Mouse (Mus musculus): ENCODE results near the gene Bco1. TPM values are rescaled to one million over a fixed set of nuclear protein-coding genes. Genes with fewer than 3 reads are reported as not detected.

Gene Bco1
- polyA plus RNA-seq, 1 experiment from 2014 or later: 0.24 TPM

DNA sequence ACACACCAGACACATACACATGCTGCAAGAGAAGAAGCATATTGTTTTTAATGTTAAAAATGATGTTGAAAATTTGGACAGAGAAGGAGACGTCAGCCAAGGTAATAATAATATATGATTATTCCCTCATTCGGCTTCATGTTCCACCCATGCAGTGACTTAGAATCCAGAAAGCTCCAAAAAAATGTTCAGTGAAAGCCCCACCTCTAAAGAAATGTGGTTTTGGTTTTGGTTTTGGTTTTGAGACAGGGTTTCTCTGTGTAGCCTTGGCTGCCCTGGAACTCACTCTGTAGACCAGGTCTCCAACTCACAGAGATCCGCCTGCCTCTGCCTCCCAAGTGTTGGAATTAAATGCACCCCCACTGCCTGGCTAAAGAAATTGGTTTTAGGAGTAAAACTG, 30.2 kb downstream of the Bco1 start:
- H3K27me3 ChIP-seq: no peaks in the 10 kb centered on the region
- H3K9ac ChIP-seq: no peak overlapping the region
- no peak overlapping the region for H3K4me2 ChIP-seq
- no peak overlapping the region for H3K27ac ChIP-seq
- no peaks in the 10 kb centered on the region for H3K36me3 ChIP-seq (replicated peaks)
- 91% methylated on average over 3 of the region's 3 CpGs for WGBS
- H3K4me3 ChIP-seq (replicated peaks): no peak overlapping the region
- H3K9me3 ChIP-seq: no peaks in the 10 kb centered on the region
- no peaks in the 10 kb centered on the region for H3K4me1 ChIP-seq
- no peak for ATAC-seq (ENCODE audit: low FRiP score)

DNA sequence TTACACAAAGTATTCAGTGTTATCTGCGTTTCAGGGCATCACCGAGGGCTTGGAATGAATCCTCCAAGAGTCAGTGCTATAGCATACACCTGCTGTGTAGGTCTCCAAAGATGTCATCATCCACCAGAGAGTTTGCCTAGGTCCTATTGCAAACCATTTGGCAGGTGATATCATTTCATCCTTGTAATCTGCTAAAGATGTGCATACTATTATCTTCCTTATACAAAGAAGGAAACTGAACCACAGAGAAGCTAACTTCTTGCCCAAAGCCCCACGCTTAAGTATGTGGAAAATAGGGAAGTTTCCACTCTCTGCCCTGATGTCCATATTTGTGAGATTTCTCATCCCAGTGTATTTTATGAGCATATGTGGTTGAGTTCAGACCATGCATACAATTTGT, 30.8 kb downstream of the Bco1 start:
- Histone ChIP-seq H3K4me1 (no peaks in the 10 kb centered on the region), H3K4me2 (no peak overlapping the region), H3K9ac (no peak overlapping the region), H3K9me3 (no peaks in the 10 kb centered on the region), H3K36me3 (replicated peaks) (no peaks in the 10 kb centered on the region), H3K27ac (no peak overlapping the region), H3K27me3 (no peaks in the 10 kb centered on the region), H3K4me3 (replicated peaks) (no peak overlapping the region)
- ATAC-seq (ENCODE audit: low FRiP score): no peak
- 96% methylated on average over 3 of the region's 3 CpGs for WGBS

GRCm38 (mm10) chr8:117127063-117127462, 31.4 kb downstream of the Bco1 start:
- Histone ChIP-seq H3K4me2 (no peak overlapping the region), H3K4me1 (no peaks in the 10 kb centered on the region), H3K27ac (no peak overlapping the region), H3K9ac (no peak overlapping the region), H3K36me3 (replicated peaks) (no peaks in the 10 kb centered on the region), H3K4me3 (replicated peaks) (no peak overlapping the region), H3K27me3 (no peaks in the 10 kb centered on the region), H3K9me3 (no peaks in the 10 kb centered on the region)
- WGBS: 85% methylated on average over 8 of the region's 8 CpGs
- ATAC-seq (ENCODE audit: low FRiP score): no peak

GRCm38 (mm10) chr8:117133702-117134101, 38.0 kb downstream of the Bco1 start:
- Histone ChIP-seq H3K4me1 (no peaks in the 10 kb centered on the region), H3K27me3 (no peaks in the 10 kb centered on the region; the same call in 1 of the 2 replicates), H3K9me3 (no peaks in the 10 kb centered on the region), H3K4me3 (replicated peaks) (no peak overlapping the region), H3K9ac (no peak overlapping the region), H3K27ac (no peak overlapping the region), H3K36me3 (replicated peaks) (no peaks in the 10 kb centered on the region), H3K4me2 (no peak overlapping the region)
- WGBS: 90% methylated on average over 3 of the region's 3 CpGs
- ATAC-seq (ENCODE audit: low FRiP score): no peak

- Histone ChIP-seq H3K4me1 (no peaks in the 10 kb centered on the region), H3K4me3 (replicated peaks) (no peak overlapping the region), H3K9me3 (no peaks in the 10 kb centered on the region), H3K36me3 (replicated peaks) (no peaks in the 10 kb centered on the region), H3K9ac (no peak overlapping the region), H3K27ac (no peak overlapping the region), H3K4me2 (no peak overlapping the region), H3K27me3 (no peaks in the 10 kb centered on the region; the same call in 1 of the 2 replicates)
- 20% methylated on average over 4 of the region's 4 CpGs for WGBS
- ATAC-seq (ENCODE audit: low FRiP score): no peak
Measured at GRCm38 (mm10) chr8:117136351-117136750, 40.7 kb downstream of the Bco1 start.

DNA sequence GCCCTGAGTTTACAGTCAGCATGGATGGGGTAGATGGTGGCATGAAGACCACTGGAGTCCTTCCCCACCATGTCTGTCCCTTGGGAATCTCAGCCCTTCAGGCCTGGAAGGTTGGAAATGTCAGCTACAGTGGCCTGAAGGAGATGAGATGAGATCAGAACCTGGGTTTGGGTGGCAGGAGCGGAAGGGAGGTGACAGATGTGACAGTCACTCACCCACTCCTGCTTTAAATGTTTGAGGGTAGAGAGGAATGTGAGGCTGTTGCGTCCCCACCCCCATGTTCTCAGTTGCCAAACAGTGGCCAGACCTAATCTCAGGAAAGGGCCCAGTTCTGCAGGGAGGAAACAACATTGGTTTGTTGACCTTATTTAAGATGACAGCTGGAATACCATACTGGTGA, 41.1 kb downstream of the Bco1 start:
- no peak overlapping the region for H3K4me3 ChIP-seq (replicated peaks)
- H3K36me3 ChIP-seq (replicated peaks): no peaks in the 10 kb centered on the region
- H3K27me3 ChIP-seq: no peaks in the 10 kb centered on the region; the same call in 1 of the 2 replicates
- 61% methylated on average over 2 of the region's 2 CpGs for WGBS
- no peak overlapping the region for H3K4me2 ChIP-seq
- ATAC-seq (ENCODE audit: low FRiP score): no peak
- no peak overlapping the region for H3K27ac ChIP-seq
- H3K9me3 ChIP-seq: no peaks in the 10 kb centered on the region
- H3K4me1 ChIP-seq: no peaks in the 10 kb centered on the region
- no peak overlapping the region for H3K9ac ChIP-seq

- Histone ChIP-seq H3K9ac (no peak overlapping the region), H3K27me3 (no peaks in the 10 kb centered on the region; the same call in 1 of the 2 replicates), H3K9me3 (no peaks in the 10 kb centered on the region), H3K36me3 (replicated peaks) (no peaks in the 10 kb centered on the region), H3K4me1 (no peaks in the 10 kb centered on the region), H3K4me2 (no peak overlapping the region), H3K27ac (no peak overlapping the region), H3K4me3 (replicated peaks) (no peak overlapping the region)
- 79% methylated on average over 11 of the region's 11 CpGs for WGBS
- ATAC-seq (ENCODE audit: low FRiP score): no peak
Measured at GRCm38 (mm10) chr8:117137357-117137756, 41.7 kb downstream of the Bco1 start.

GRCm38 (mm10) chr8:117148520-117148919, 52.9 kb downstream of the Bco1 start:
- Histone ChIP-seq H3K4me1 (no peaks in the 10 kb centered on the region), H3K9me3 (no peaks in the 10 kb centered on the region), H3K9ac (no peak overlapping the region), H3K36me3 (replicated peaks) (no peaks in the 10 kb centered on the region), H3K27ac (no peak overlapping the region), H3K4me2 (no peak overlapping the region), H3K27me3 (no peaks in the 10 kb centered on the region), H3K4me3 (replicated peaks) (no peak overlapping the region)
- ATAC-seq (ENCODE audit: low FRiP score): no peak
- 93% methylated on average over 6 of the region's 6 CpGs for WGBS

GRCm38 (mm10) chr8:117156149-117156548, 60.5 kb downstream of the Bco1 start:
- ATAC-seq (ENCODE audit: low FRiP score): no peak
- Histone ChIP-seq H3K4me3 (replicated peaks) (no peak overlapping the region), H3K4me2 (peak overlapping the region; percentile 94; the same call in 1 of the 2 replicates), H3K9me3 (no peaks in the 10 kb centered on the region), H3K27ac (no peak overlapping the region), H3K36me3 (replicated peaks) (no peaks in the 10 kb centered on the region), H3K27me3 (no peaks in the 10 kb centered on the region), H3K4me1 (peaks cover 34% of the 10 kb centered on the region), H3K9ac (no peak overlapping the region)
- WGBS: 90% methylated on average over 4 of the region's 4 CpGs

DNA sequence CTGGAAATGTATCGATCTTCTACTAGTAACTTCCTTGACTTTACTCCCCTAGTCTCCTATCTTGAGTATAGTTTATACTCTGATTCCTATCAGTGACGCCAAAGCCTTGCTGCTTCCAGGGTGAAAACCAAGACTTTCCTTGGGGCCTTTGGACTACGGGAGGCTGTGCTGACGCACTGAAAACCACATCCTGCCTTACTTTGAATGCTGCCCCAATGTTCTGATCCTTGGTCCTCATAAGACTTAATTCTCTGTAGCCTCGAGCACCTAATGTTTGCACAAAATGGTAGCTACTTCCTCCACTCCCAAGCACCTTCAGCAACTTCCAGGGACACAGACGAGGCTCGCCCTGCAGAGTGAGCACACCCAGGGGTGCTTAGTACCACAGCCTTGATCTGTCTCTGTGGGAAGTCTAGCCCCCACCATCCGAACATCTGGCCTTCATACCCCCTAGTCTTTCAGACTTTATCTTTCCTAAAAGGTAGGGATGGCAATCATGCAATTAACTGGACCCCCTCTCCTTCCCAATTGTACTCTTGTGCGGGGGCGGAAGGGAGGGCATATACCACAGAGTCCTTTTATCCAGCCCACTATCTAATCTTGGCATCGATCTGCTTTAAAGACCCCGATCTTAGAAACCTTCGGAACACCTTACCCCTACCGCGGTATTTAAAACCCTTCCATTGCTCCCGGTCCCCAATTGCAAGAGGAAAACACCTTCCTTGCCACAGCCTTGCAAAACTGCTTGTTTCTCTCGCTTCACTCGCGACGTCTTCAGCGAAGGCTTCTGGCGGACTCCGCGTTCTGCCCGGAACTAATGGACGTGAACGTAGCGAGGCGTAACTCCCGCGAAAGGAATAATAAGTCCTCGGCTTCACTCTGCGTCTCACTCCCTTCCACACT, 61.5 kb downstream of the Bco1 start:
- ATAC-seq (ENCODE audit: low FRiP score): peak; percentile 24

DNA sequence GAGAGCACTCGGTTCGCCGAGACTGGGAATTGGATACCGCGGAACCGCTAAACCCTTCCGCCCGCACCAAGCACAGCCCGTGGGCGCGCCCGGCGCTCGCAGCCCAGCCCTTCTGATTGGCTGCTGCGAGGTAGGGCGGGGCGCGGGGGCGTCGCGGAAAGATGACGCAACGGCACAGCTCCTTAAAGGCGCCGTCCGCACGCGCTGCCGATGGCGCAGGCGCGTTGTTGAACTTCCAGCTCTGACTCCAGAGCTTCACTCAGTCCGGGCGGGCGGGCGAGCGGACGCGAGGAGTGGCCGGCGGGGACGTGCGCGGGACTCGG, 62.1 kb downstream of the Bco1 start:
- WGBS: under 1% methylated on average over 44 of the region's 45 CpGs

More for the DNA sequence above, 61.5 kb downstream of the Bco1 start:
- H3K27me3 ChIP-seq: no peaks in the 10 kb centered on the region
- H3K27ac ChIP-seq: peak overlapping the region; percentile 70
- WGBS: 11% methylated on average over 33 of the region's 33 CpGs
- peaks cover 34% of the 10 kb centered on the region for H3K4me1 ChIP-seq
- H3K36me3 ChIP-seq (replicated peaks): no peaks in the 10 kb centered on the region
- H3K4me3 ChIP-seq (replicated peaks): peak overlapping the region; percentile 81
- H3K9me3 ChIP-seq: no peaks in the 10 kb centered on the region
- peak overlapping the region; percentile 94 for H3K4me2 ChIP-seq
- H3K9ac ChIP-seq: peak overlapping the region; percentile 88

DNA sequence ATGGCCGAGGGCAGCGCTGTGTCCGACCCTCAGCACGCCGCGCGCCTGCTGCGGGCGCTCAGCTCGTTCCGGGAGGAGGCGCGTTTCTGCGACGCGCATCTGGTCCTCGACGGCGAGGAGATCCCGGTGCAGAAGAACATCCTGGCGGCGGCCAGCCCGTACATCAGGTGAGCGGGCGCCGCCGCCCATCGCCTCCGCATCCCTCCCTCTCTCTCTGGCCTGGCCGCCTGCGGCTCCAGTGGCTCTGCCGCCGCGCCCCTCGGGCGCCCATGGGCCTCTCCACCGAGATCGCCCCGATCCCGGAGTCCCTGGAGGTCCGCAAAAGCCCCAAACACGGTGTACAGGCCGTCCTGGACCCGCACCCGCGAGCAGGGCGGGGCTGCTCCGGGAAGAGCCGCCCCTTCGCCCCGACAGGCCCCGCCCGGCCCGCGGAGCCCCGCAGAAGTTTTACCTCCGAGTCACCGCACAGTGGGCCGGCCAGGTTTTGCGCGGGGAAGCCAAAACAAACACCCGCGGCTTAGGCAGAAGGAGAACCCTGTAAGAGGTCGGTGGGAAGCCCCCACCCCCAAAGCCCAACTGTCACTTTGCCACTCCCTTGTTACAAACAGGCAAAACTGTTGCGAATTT, 62.6 kb downstream of the Bco1 start, which contains the start of gene Gan:
TSS of gene Gan (plus strand) at position 1 of the 627 bp plus-strand sequence.
- peak within 1 kb of the TSS; percentile 81 for H3K4me3 ChIP-seq (replicated peaks)
- H3K36me3 ChIP-seq (replicated peaks): no peaks in the 10 kb centered on the region
- peaks cover 34% of the 10 kb centered on the region for H3K4me1 ChIP-seq
- WGBS: under 1% methylated on average over 58 of the region's 65 CpGs
- H3K27ac ChIP-seq: peak within 1 kb of the TSS; percentile 70
- H3K9me3 ChIP-seq: no peaks in the 10 kb centered on the region
- no peaks in the 10 kb centered on the region for H3K27me3 ChIP-seq
- H3K4me2 ChIP-seq: peak within 1 kb of the TSS; percentile 94
- ATAC-seq (ENCODE audit: low FRiP score): peak; percentile 62
- peak within 1 kb of the TSS; percentile 88 for H3K9ac ChIP-seq

More for the DNA sequence above, 62.1 kb downstream of the Bco1 start:
- H3K4me1 ChIP-seq: peaks cover 34% of the 10 kb centered on the region
- peak overlapping the region; percentile 81 for H3K4me3 ChIP-seq (replicated peaks)
- H3K27me3 ChIP-seq: no peaks in the 10 kb centered on the region
- H3K27ac ChIP-seq: peak overlapping the region; percentile 70
- H3K9me3 ChIP-seq: no peaks in the 10 kb centered on the region
- H3K36me3 ChIP-seq (replicated peaks): no peaks in the 10 kb centered on the region
- peak overlapping the region; percentile 94 for H3K4me2 ChIP-seq
- H3K9ac ChIP-seq: peak overlapping the region; percentile 88
- ATAC-seq (ENCODE audit: low FRiP score): peak; percentile 98
